ENCODE assay signal across 14 mouse cellular contexts in genomic region chr4:141977346-141977745, GRCm38 (mm10).
"Had no signal": no experiment of that assay in that cellular context is flagged by ENCODE, and none has a peak within 500 bp of the region (broad histone marks: within the 10 kb centered on the region; RNA-seq: fewer than 3 reads in every experiment).

No protein-coding gene starts in this region.

- H3K4me1 ChIP-seq: liver, embryonic 13.5 days; lung, embryonic 15.5 days; midbrain, embryonic 13.5 days; neural tube, embryonic 13.5 days had no signal

- H3K4me3 ChIP-seq: limb, embryonic 15.5 days; liver, embryonic 13.5 days; lung, embryonic 15.5 days; midbrain, embryonic 13.5 days; neural tube, embryonic 13.5 days had no signal

- H3K27ac ChIP-seq: limb, embryonic 15.5 days; liver, embryonic 13.5 days; lung, embryonic 15.5 days; macrophage; midbrain, embryonic 13.5 days; neural tube, embryonic 13.5 days had no signal

- H3K9ac ChIP-seq: limb, embryonic 15.5 days; liver, embryonic 13.5 days; liver, postnatal 0 days; lung, embryonic 15.5 days; midbrain, embryonic 13.5 days; neural tube, embryonic 13.5 days had no signal

- H3K9me3 ChIP-seq: limb, embryonic 15.5 days; lung, embryonic 15.5 days had no signal

- H3K27me3 ChIP-seq: limb, embryonic 15.5 days; liver, embryonic 13.5 days; lung, embryonic 15.5 days; midbrain, embryonic 13.5 days; neural tube, embryonic 13.5 days had no signal

- ATAC-seq: liver, postnatal 0 days; midbrain, embryonic 13.5 days had no signal

- H3K4me2 ChIP-seq: limb, embryonic 15.5 days; liver, embryonic 13.5 days; lung, embryonic 15.5 days; midbrain, embryonic 13.5 days; neural tube, embryonic 13.5 days had no signal

- H3K36me3 ChIP-seq: limb, embryonic 15.5 days; liver, embryonic 13.5 days; lung, embryonic 15.5 days; midbrain, embryonic 13.5 days; neural tube, embryonic 13.5 days had no signal

- DNase-seq: kidney, adult 11 months; kidney, adult 9 months; kidney, postnatal 14 days; left cerebral cortex, postnatal 4 days; liver, embryonic 13.5 days; liver, postnatal 0 days; lung, postnatal 14 days; retina, postnatal 1 day; thymus, postnatal 36 days had no signal
